Mouse (Mus musculus) cerebellum, postnatal 4 days (tissue): ENCODE measurements around the gene Pgm1.
A peak's percentile ranks its signal among the peaks of the same experiment; 100 is the strongest.

Source experiments
- DNase-seq, 2 experiments: peaks; one replicate each; pipeline ENCODE4 v3.0.0; 2022; ENCODE audit warnings: low spot score in 2 of 2, mixed read lengths in 1 of 2

Gene Pgm1

DNA sequence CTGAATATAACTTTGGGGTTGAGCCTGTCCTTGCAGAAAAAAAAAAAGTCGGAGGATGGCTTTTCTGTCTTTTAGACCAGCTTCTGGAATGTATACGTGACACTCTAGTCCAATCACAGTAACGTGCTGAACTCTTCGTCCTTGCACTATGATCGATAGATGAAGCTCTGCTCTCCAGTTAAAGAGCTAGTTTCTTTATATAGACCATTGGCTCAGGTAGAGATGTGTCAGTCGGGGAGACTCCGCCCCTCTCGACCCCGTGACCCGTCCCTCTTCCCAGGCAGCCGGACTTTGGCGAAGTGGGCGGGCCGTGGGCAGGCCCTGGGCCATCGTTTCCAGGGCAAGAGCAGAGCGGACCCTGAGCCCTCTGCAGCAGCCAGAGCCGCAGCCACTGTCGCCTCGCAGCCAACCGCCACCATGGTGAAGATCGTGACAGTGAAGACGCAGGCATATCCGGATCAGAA is at the start of gene Pgm1:
Gene Pgm1, plus strand, starts transcription at position 266 of the 464 bp plus-strand sequence.
- DNase-seq = no peak

DNA sequence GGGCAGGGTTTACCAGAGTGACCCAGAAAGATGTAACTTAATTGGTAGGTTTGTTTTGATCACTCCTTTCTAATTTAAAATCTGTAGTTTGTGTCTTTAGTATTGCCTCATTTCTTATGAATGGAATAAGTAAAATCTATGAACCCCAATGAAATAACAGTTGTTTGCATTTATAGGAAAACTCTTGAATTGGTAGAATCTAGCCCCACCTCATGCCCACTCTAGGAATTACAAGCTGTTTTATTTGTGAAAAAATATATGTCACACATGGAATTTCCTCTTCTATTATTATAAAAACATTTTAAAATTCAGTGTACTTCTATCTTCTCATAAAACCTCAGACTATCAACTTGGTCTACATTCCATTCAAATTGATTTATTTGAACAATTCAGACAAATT is 47.3 kb upstream of the Pgm1 start:
- peak in 1 of 2 experiments; percentile 15 for DNase-seq

DNA sequence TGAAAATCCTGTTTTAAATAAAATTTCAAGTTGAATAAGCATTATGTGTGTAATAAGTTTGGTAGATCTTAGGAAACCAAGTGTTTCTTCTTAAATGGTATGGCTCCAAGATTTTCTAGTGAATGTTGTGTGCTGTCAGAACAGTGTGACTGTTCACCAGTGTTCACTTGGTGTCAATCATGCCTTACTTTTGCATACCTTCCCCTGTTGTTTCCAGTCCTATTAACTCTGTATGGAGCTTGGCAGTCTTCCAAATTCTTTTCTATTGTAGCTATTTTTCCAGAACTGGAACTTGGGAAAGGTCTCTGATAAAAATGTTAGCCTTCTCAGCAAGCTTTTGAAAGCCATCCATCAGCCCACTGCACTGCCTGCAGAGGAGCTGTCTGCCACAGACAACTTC is 46.8 kb upstream of the Pgm1 start:
- DNase-seq = no peak

DNA sequence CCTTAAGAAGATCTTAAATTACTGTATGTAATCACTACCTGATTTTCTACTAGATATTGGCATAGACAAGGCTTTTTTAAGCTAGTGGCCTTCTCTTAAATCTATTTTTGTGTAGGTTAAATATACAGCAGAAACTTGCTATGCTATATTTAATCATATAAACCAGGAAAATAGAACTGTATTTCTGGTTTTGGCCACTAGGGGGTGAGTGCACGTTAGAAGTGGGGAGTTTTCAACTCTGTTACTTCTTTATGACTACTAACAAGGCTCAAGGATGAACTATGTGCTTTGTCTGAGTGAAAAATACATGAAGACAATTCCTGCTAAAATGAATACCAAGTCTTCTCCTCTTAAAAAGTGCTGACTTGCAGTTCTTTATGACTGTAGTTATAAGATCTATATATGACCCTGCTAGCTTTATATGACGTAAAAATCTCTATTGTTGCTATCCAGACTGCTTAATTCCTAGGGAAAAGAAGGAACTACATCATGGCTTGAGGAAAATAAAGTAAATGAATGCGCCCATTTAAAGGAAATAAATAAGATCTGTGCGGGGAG is 15.2 kb upstream of the Pgm1 start:
- no peak for DNase-seq

DNA sequence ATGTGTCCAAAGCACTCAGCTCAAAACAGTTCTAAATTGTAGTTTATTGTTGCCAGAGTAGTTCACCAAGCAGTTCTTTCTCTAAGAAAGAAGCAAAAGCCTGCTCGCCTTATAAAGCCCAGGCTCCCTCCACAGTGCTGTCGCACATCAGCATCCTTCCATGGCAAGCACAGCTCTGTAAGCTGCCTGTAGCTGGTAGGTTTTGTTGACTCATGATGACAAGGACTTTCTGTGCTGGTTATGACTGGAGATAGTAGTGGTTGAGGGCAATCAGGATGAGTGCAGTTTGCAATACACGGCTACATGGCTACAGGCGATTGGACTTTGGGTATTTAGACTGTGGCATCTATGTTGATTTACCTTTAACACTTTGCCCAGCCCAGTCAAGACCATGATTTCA is 2.8 kb upstream of the Pgm1 start:
- DNase-seq = no peak

DNA sequence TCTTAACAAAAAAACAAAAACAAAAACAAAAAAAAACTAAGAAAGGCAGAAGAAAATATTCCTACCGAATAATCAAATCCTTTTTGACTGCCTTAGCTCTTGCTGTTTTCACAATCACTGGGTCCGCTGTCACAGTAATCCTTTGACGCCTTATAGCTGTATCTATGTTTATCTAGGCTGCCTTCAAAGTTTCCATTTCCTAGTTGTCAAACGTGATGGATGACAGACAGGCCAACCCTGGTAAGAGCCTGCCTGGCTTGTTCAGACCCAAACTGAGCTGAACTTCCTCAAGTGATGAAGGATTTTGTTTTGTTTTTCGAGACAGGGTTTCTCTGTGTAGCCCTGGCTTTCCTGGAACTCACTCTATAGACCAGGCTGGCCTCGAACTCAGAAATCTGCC is 693 bp upstream of the Pgm1 start:
- DNase-seq = no peak

DNA sequence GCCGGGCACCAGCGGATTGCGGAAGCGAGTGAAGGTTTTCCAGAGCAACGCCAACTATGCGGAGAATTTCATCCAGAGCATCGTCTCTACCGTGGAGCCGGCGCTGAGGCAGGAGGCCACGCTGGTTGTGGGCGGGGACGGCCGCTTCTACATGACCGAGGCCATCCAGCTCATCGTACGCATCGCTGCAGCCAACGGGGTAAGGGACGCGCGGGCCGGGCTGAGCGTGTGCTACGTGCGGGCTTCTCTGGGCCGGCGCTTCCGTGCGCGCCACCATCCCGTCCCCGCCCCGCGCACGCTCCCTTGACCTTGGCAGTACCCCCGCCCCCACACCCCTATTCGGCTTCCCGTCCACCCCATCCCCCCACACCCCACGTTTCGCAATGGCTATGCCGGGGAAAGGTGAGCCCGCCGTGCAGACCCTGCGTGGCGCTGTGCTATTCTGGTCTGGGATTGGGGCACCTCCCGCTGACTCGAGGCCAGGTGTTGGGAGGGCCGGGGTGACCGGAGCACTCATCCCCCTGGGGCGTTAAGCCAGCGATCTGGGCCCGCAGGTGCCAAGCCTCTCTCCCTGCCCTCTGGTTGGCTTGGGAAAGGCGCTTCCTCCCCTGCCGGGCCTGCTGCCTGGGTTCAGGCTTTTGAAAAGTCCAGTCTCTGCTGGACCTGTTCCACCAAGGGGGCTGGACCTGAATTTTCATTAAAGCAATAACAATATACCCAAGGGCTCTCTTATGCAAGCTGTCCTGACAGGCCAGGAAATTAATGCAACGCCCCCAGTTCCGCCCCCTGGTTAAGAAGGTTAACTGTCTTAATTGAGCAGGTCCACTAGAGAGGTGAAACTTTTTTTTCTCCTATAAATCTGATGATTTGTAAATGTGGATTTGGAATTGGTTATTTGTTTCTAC is 651 bp downstream of the Pgm1 start, which contains the start of gene Itgb3bp:
Gene Itgb3bp, minus strand, starts transcription at position 201 of the 905 bp plus-strand sequence.
- peak; percentile 49 to 71 for DNase-seq

DNA sequence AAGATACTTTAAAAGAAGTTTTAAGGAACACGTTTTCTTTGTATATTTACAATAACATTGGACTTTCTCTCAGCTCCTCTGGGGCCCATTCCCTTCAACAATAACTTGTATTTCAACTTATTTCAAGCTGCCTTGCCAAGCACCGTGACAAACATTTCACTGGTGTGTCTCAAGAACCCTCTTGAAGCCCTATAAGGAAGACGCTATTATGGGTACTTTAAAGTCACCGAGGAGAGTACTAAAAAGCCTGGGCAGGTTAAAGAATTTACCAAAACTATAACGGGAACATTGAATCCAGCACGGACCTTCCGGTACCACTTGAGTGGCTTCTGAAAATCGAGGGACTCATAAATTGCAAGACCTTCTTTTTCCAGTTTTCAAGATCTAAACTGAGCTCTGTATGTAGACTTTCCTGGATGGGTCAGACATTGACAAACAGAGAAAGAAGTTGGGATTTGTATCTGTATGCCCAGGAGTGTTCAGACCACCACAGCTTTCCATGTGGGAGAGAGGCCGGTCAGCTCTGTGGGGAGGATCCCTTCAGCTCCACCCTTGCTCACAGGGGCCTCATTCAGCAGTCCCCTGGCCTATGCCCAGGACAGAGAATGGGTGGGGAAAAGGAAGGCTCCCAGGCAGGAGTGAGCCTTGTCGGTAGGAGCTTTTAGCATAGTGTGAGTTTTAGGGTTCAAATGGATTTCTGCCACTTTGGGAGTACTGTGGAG is 1.5 kb downstream of the Pgm1 start:
- no peak for DNase-seq

DNA sequence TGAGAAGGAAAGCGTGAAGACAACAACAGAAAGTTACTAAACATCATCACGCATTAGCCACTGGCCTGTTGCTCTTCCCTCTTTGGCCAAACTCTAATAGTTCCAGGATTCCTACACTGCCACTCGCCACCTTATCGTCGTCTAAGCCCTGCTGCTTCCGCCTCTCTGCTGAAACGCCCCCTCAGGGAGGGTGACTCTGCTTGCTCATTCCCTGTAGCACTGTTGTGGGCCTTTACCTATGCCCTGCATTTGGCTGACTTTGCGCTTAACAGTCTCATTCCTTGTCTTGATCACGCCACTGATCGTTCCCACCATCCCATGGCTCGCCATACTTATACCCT is 2.0 kb downstream of the Pgm1 start:
- DNase-seq = no peak

DNA sequence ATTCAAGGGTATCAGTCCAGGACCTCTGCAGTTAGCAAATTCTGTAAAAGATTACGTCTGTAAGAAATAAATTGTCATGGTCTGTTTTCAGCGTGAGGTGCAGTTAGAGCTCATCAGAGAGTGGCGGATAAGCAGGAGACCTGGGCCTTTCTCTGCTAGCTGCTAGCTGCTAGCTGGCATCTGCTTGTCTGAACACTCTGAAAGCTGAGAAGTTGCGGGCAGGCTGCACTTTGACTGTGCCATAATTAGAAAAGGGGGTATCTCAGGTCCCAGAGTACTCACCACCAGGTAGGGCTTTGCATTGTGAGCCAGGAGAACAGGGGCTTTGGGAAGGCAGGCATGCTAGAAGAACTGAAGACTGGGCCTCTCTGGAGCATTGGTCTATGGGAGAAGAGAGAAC is 2.6 kb downstream of the Pgm1 start:
- DNase-seq = no peak

DNA sequence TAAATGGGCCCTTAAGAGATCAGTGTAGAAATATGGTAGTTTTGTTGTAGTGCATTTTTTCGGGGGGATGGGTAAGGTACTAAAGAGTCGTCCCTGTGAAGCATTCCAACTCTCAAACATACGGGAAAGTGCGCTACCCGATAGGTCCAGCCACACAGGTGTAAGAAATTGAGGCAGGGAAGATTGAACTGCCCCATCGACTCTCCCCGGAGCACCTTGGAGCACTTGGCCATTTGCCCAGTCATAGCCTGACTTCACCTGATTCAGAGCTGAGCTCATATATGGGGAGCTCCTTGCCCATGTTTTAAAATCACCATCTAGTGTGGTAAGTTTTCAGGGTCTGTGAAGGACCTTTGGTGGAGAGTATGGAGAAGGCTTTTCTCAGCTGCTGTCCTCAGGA is 5.6 kb downstream of the Pgm1 start:
- no peak for DNase-seq

DNA sequence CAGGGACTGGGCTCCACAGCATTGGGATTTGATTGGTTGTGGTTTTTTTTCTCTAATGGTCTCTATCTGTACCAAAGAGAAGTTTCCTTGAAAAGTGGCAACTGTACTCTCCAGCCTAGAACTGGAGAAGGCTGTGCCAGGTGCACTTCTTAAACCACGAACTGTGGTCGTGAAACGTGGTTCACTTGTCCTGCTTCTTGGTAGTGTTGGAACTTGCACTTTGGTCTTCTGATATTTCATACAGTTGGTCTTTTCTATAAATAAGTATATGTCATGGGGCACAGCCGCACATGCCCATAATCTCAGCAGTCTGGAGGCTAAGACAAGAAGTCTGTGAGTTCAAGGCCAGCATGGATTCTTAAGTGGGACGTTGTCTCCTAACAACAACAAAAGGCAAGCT is 7.1 kb downstream of the Pgm1 start:
- DNase-seq = no peak

DNA sequence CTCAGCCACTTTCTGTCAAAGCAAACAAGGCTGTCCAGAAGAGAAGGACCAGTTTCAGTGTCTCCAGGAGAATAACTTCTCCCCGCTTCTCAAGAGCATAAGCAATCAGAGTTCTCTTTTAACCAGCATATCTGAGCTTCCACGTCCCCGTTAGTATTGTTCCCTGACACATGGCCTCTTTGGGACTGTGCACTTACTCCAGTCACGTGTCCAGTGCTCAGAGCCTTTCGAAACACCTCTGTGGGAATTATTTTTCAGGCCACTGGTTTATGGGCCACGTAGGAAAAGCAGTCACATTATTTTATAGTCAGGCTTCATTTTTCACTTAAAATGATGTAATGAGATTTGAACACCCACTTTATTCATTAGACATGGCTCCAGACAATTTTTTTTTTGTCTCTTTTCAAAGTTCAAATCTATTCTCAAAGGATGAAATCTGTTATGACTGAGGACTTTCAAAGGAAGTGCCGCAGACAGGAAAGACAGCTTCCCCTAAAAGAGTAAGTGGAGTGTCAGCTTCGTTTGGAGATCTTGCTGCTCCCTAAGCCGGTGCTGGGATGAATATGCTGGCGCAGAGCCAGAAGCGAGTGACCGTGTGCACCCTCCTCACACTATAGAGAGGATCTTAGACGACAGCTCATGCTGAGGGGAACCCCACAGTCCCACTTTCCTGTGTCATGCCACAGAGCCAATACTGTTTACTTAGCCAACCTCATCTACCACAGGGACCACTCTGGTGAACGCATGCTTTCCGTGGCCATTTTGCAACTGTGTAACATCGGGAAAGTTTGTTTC is 10.7 kb downstream of the Pgm1 start:
- DNase-seq = peak in 1 of 2 experiments; percentile 49

DNA sequence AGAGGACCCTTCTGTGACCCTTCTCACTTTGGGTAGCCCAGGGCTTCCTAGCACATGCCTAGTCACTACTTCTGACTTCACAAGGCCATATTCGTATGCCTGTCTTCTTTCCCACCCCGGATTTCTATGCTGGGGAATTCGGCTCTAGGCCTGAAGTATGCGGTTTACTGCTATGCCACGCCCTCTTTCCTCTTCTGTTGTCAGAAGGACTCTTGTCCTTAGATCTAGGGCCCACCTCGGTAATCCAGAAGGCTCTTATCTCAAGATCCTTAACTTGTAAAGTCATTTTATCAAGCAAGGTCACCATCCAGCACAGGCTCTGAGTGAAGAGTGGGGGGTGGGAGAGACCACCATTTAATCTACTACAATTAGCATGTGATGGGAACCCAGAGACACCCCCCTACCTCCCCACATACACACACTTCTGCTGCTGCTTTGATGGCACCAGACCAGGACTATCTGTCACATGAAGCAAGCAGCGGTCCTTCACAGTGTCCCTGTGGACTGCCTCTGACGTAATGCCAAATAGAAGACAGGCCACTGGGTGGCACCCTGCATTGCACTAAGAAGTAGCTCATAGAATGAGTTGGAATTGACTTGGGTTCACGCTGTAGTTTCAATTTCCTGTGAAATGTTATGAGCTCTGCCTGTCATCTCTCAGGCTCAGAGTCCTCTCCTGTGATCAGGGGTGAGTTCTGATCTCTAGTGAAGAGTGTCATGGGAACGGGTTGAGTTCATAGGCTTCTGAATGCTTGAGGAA is 12.6 kb downstream of the Pgm1 start:
- no peak for DNase-seq

DNA sequence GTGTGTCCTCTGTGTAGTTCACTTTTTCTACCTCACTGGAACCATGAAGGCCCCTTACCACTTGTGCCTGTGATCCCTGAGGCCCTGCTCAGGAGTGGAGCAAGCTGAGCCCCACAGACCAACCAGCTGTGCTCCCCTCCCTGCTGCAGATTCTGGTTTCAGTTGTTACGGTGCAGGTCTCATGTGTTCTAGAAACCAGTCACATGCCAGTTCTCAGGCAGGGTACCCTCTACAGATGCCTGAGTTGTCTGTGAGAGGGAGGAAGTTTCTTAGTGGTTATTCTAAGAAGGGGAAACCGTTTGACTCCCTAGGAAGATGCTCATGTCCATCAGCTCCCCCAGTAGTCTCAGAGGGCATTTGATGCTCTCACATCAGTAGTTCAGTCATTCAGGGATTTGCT is 15.4 kb downstream of the Pgm1 start:
- DNase-seq = no peak

DNA sequence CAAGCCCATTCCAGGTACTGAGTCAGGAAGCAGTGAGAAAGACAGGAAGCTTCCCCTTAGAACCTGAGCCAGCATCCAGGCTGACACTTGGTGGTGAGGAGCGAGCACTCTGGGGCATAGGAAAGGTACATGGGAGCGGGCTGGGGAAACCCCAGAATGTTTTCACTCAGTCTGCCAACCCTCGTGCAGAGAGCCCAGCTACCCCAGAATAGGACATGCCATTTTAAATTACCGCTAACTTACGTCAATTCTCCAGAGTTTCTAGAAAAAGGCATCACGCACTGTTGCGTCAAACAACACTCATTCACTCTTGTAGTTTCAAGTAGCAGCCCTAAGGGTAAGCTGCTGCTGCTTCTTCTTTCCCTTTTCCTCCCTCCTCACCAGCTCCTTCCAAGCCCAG is 15.8 kb downstream of the Pgm1 start:
- DNase-seq = no peak

DNA sequence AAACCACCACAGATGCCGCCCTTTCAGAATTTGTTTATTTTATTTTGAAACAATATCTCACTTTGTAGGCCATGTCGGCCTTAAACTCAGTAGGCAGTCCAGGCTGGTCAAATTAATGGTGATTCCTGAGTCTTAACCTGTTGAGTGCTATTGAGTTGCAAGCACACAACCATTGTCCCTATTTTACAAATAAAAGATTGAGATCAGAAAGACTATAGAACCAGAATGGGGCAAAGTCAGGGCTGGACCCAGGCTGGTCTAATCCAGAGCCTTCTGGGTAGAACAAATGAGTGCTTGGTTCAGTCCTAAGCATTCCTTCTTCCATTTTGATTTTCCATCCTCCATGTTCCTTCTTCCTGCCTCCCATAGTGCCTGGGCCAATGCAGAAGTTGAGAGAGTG is 17.3 kb downstream of the Pgm1 start:
- DNase-seq = no peak

DNA sequence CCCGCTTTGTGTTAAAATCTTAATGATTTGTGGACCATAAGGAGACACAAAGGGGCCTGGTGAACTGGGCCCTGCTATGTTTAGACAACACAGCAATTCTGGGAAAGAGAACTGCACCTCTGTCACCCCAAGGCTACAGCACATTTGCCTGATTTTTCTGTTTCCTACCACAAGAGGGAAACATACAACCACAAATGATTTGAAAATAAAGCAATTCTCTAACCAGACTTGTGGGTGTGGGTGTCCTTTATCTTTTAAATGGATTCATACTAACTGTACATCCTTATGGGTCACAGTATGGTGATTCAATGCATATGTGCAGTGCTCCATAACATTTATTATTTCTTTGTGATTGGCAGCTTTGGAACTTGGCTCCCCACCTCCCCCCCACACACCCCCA is 18.0 kb downstream of the Pgm1 start:
- no peak for DNase-seq

DNA sequence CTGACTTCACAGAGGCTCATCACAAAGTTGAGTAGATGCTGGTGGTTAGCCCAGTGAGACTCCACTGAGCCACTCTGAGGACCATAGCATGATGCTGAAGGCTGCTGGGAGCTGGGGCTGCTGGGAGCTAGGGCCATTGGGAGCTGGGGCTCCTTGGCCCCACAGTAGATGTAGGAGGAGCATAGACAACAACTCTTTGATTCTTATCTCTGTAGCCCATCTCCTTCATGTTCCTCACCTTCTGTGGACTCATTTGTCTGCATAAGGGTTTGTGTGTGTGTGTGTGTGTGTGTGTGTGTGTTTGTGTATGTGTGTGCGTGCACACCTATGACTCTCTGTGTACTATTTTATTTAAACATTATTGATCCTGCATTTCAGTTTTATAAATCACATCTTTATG is 18.7 kb downstream of the Pgm1 start:
- DNase-seq = no peak

DNA sequence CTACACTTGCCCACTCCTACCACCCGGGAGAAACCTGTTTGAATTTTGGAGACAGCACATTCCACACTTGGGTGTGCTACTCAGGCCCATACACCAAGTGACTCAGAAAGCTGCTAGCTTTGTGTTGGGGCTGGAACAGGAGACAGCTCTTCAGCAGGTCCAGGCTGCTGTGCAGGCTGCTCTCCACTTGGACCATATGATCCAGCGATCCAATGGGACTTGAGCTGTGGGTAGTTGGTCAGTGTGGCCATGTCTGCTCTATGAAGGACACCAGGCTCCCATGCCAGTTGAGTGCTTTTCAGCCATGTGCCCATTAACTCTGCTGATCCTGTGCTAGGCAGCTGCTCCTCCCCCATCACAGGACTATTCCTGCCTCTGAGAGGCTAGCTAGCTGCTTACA is 24.7 kb downstream of the Pgm1 start:
- no peak for DNase-seq

DNA sequence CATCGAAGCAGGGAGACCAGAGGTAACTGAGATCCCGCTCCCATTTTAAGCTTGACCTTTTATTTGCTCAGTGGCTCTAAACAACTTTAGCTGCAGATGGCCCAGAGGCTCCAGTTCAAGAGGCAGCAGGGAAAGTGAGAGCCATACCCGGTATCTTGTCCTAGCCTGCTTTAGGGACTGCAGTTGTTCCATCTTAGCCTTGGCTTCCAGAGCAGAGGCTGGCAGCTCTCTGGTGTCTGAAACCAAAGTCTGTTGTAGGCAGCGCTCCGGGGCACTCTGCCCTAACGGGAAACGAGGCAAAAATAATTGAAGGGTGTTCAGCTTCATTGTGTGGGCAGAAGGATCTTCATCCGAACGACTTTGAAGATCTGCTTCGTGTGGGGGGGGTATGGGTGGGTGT is 26.2 kb downstream of the Pgm1 start:
- DNase-seq = no peak
